Mouse (Mus musculus) embryo, embryonic 10.5 days (tissue): ENCODE measurements around the gene Rcor3.

Experiments
- DNase-seq: peaks from one replicate; pipeline ENCODE4 v3.0.0-alpha.2; 2015; ENCODE audit warnings: low spot score

Gene Rcor3

DNA sequence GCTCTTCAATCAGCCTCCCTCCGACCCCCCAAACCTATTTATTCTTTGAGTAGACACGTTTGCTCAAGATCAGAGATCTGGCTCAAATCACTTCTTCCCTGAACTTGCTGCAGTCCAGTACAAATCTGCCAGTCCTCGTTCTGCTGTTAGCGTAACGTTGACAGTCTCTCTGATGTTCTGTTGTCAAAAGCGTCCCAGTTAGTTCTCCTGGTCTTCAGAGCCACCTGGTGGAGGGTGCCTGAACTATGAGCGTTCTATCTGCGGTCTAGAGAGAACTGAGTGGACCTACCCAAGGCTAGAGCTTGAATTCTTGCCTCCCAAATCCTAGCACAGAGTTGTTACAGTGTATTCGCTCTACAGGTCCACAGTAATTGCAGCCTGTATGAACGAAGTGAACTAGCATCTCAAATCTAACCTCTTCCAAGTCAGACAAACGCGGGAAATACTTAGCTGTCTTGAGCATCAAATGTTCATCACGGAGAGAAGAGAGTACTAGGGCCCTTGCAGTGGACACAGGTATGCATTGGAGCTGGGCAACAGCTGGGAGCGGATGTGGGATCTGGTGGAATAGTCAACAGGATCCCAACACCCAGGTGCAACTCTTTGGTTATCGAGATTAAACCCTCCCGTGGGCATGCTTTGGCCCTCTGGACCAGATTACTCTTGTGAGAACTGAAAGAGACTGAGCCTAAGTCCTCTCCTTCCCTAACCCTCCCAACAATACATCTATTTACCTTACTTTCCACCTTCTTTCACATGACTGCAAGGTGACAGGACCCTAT lies 44.8 kb downstream of the Rcor3 start:
- DNase-seq = peak; percentile 90

DNA sequence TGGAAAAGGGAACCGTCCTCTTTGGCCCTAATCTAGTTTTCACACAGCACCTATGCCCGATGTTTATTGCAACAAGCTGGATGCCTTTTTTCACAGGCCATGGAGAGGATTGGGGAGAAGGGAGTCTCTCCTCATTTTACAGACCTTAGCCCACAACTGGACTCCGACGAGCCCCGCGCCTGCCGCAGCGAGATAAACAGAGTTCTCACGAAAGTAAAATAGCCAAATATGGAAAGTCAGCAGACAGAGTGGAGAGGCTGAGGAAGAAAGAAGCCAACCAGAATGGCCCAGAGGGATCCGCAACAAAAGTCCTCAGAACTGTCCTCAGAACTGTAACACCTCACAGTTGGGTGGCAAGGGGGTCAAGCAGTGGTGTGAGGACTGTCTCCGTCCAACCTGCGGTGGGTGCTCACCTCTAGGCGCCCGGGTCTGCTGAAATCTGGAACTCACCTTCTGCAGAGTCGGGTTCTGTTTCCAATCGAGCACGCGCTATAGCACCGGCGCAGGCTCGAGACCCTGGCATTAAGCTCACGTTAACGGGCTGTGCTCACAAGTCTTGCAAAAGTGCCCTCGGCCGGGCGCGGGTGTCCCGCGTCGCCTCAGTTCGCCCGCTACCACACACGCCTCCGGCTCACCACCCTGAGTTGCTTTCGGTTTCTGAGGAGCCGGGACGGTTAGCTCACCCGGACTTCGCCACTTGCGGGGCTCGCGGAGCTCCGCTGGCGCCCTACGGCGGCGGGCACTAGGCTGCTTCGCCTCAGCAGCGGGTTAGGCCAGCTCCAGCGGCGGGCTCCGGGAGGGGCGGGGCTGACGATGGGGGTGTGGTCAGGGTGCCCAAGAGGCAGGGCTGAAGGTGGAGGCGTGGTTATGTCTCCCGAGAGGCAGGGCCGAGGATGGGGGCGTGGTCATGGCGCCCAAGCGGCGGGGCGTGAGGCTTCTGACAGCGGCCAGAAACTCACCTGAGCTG lies 45.8 kb downstream of the Rcor3 start, which contains the start of gene Traf5:
Gene Traf5 (minus strand): TSS at position 754 of the 967 bp plus-strand sequence.
- DNase-seq = peak; percentile 96

DNA sequence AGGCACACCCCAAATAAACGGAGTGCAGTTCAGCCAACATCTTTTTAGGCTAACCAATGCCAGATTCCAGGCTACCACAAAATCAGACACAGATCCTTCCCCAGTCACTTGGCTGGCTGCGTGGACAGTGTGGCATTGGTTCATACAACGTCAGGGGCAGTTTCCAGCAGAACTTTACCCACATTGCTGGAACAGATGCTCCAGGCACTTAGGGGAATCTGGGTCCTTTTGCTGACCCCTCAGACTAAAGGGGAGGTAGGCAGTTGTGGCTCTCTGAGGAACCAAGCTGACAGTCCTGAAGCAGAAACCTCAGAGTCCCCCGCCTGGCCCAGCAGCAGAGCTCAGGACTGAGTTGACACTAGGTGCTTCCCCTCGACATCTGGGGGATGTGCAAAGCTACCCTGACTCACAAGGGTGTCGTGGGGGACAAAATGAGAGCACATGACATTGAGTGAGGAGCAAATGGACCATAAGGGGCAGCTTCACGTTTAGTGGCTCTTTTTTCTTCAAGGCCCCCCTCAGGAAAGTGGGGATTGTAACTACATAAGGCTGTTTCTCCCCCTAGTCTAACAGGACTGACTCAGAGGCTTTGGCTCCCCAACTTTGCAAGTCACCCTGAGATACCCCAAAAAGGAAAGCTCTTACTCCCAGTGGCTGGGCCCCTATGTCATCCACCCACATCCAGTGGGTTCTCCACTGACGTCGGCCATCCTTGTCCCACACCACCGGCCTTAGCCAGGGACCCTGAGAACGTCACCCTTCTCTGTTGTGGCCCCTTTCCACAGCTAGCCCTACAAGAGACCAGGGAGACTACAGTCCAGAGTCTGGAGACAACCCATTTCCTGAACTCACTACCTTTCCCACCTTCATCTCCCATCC lies 46.9 kb downstream of the Rcor3 start:
- DNase-seq = no peak

DNA sequence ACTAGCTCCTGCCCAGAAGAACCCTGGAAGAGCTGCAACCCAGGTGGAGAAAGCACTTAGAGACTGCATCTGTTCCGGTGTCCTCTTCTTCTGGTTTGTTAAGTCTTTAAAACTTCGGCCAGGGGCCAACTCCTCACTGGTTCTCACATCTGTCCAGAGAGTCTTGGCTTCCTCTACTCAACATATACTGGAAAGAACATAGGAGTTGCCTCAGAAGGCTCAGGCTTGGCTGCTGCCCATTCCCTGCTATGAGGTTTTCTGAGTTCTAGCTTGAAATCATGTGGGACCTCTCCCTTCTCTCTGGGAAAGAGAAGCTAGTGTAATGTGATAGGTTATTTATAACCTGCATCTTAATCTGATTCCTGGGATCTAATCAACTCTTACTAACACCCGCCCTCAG lies 47.6 kb downstream of the Rcor3 start:
- DNase-seq = no peak

DNA sequence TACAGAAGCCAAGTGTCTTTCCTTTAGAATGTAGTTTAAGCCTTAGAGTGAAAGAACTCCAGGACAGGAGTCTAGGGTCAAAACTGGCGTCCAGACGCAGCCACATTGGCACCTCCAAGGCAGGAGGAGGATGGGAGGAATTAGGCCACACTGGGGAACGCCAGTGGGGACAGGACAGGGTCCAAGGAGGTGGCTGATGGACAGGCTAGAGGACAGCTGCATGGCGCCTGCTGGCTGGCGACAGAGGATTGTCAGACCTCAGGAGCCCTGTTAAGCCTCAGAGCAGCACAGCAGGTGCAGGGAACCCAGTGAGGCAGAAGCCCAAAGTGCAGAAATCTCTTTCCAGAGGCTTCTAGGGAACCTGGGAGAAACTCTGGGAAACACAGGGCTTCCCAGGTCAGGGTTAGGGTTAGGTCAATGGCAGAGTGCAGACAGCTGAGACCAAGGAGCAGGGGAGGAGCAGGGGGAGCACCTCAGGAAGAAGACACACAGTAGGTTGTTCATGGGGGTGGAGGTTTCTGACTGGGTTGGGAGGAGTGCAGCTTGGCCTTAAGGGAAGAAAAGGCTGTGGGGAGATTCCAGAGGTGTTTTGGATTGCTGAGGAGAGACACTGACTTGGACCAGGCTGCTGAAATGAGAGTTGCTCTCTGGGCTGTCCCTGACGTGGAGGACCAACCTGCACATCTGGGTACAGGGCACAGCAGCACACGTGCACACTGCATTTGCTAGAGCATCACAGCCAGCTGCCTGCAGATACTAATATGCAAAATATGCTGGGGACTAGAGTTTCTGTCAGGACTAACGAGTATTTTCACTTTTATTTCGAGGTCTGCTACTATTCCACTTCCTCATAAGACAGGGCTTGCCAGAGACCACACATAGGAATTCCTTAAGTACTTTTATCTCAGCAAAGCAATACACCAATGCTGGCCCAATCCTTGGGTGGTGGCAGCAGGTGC lies 48.4 kb downstream of the Rcor3 start:
- no peak for DNase-seq

DNA sequence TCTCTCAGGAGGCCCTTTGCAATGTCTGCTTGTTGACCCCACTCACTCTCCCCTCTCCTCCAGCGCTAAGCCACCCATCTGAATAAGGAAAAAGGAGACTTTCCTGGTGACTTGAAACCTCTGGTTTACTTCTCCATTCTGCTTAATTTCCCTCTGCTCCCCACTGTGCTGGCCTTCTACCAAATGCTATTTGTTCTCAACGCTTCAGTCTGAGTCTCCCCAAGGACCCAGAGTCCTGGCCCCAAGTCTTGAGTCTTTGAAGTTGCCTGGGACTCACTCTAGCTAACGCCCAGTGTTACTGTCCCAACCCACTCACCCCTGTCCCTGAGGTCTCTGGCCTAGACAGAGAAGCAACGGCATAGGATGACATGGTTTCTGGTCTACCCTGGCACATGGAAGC lies 49.9 kb downstream of the Rcor3 start:
- no peak for DNase-seq

DNA sequence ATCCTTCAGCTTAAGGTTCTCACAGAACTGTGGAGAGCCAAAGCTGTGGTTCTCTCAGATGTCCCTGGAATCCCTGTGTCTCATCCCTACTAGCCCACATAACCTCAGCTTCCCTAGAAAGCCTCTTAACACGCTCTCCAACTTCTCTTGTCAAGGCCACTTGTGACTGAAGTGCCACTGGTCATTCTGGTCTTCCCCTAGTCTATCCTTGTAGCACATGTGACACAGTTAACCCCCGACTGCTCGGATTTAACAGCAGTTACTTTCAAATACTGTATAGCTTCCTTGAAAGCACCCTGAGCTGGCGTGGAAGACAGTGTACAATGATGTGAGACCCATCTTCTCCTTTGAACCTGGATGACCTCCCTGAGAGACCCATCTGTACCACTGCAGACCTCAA lies 50.8 kb downstream of the Rcor3 start:
- DNase-seq = no peak

DNA sequence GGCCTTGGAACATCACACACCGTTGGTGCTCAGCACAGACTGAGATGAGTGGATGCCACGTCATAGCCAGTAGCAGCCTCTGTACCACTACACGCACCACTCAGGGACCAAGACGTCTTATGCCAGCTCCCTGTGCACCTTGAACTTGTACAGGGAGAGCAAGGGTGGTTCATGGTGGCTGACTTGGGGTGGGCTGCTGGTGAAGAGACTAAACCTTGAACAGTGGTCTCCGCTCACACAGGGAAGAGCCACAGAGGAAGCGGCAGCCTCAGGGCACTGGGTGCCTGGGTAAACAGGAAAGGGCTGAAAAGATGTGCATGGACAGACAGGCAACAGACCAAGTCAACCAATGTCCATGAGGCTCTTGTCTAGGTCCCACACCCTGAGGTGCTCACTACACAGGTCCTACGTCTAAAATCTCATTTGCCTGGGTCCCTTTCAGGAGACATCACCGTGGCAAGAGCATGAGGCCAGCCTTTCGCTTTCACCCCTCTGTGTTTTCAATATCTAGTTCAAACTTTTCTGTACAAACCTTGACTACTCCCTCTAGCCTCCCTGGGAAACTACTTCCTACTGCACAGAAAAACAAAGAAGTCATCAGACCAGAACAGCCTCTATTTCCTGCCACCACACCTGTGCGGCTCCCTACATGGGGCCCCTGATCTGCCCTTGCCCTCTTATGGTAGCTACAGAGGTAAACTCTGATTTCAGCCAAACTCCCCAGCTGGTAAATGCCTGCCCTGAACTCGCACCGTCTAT lies 51.4 kb downstream of the Rcor3 start:
- no peak for DNase-seq

DNA sequence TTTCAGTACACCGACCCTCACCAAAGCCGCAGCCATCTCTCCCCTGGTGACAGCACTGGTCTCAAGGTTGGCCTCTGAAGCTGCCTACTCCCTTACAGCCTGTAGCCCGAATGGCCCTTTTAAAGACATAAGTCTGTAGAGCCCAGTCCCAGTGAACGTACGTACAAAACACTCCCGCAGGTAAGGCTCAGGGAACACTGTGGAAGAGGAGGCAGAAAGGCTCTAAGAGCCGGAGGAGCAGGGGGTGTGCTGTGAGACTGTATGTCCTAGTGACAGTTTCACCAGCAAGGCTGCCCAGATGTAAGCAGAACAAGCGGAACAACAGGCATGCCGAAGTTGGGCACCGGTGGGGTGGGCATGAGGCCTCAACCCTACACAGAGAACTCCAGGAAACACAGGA lies 52.6 kb downstream of the Rcor3 start:
- no peak for DNase-seq

DNA sequence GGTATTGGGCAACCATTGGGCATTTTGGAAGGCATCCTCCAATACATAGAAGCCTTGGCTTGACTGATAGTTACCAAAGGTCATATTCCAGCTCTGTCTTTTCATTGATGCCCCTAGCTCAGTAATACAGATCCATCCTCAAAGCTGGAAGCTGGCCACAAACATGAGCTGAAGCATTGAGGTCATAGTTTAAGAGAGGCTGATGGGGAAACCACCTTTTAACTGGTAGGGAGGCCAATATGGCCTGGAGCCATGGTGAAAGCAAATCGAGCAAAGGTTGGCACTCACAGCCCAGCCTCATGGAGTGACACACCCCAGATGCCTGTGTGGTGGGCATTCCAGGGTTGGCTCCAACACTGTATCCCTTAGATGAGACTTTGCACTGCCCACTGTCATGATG lies 55.2 kb downstream of the Rcor3 start:
- DNase-seq = no peak

DNA sequence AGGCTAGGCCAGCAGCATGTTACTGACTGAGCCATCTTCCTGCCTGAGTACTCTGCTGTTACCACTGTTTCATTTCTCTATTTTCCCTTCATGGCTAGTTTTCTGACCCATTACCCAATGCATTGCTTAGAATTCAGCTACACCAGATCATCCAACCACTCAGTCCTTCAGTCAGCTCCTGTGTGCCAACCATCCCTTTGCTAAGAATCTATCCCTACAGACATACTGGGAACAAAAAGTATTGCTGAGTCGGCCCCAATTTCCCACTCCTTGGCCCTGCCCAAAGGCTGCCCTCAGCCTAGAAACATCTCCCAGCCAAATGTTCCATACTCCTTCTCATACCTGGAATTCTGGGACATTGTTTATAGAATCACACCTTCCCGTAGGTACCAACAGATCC lies 56.7 kb downstream of the Rcor3 start:
- no peak for DNase-seq

DNA sequence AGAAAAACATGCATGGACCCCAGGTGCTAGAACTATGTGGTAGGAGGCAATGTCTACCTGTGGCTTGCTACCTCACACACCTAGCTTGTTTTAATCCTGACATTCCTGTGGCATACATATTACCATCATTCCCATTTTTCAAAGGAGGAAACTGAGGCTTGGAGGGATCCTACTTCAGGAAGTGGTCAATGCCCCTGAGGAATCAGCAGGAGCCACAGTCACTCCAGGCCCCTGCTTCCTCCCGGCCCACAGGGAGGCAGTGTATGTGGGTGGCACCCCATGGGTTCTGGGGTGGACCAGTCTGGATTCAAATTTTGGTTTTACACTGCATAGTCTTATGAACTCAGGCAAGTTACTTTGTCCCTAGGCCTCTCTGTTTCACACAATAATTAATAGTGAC lies 58.7 kb downstream of the Rcor3 start:
- DNase-seq = no peak

DNA sequence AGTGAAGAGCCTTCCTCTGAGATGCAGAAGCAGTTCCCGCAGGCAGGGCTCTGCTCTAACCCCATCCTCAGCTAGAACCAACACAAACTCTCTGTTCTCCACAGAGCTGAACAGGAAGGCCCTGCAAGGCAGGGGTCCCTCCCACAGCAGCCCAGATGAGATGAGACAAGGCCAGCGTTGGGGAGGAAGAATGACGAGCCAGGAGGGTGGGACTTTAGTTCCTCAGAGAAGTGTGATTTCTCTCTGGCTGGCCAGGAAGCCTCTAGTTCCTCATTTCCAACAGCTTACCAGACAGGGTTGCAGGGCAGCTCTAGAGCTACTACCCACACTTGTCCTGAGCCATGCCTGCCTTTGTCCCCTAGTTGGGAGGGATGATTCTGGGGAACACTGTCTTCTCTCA lies 59.5 kb downstream of the Rcor3 start:
- DNase-seq = no peak

DNA sequence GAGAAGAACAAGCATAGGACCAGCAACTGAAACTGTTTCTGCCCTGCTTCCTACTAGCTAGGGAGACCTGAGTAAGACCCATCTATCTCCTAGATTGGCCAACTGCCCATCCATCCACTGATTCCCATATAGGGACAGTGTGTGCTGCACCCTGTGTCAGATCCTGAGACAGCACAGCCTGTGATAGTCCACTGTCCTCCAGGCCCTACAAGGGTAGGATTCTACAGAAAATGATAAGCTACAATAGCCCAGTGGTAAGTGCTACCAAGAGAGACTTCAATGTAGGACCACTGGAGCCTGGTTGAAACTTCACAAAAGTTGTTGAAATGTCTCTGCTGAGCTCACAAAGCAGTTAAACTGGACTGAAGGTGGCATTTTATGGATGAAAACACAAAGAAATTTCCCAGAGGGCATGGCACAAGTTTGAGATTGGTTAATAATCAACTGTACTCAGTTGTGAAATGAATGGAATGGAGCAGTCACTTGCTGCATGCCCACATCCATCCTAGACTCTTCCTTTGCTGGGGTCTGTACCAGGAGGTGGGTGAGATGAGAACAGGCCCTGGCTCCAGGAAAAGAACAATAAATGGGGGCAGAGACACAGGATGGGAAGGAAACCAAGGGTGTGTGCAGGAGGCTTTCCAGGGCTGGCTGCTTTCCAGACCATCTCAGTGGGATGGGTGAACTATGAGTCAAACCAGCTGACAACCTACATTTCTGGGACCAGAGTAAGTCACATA lies 60.9 kb downstream of the Rcor3 start:
- DNase-seq = no peak

DNA sequence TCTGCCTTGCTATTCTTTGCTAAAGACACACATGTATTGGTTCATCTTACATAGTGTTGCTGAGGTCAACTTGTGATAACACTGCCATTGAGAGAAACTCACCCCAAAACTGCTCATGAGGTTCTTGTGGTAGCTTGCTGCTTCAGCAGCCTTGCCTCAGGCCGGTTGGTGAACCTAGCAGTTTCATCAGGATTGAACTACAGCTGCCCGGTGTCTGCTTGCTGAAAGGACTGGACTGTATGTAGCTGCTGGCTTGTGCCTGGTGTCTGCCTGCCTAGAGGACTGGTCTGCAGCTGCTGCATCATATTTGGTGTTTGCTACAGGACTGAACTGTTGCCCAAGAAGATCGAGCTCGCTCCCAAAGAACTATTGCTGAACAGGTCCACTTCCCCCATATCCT lies 61.8 kb downstream of the Rcor3 start:
- DNase-seq = no peak

DNA sequence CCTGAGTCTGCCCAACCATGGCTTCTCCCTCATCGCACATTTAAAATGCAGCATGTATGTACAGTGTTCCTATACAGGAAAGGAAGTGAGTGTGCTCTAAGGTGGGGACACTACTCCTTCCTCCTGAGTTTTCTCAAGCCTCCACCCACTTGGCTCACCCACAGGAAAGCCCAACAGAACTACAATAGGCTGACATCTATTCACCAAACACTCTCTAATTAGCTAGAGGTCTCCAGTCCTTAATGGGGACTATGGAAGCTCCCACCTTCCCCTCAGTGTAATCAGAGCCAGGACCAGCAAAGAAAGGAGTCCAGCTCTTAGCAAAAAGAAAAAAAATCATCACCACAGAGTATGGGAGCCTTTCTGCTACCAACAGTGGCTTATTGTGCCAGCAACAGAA lies 63.0 kb downstream of the Rcor3 start:
- no peak for DNase-seq

DNA sequence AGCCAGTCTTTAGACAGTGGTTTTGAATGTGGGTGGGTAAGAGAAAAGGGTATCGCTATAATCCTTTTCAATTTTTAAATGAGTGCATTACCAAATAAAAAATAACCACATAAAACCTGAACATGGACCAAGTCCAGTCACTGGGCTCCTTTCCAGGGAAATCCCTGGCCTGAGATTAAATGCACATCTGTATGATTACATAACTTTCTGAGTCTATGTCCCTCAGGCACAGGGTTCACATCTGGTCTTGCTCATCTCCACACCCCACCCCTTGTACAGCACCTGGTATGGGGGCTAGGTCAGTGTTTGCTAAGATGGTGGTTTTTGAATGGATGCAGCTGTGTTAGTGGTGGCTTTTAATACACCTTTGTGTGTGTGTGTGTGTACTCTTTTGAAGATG lies 65.4 kb downstream of the Rcor3 start:
- no peak for DNase-seq

DNA sequence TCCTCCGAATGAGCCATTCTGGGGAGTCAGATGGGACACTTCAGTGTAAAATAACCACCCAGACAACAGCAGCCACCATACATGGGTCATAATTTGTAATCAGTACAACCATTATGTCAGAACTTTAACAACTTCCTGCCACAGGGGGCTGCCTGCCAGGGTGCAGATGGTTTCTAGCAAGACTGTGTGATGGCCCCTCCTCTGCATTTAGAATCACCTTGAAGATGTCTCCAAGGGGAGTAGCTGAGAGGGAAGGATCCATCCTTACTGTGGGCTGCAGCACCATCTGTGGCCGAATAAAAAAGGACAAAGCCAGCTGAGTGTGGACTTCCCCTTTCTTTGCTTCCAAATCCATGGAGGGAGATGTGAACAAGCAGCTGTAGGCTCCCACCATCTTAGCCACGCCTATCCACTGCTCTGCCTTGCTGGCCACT lies 67.2 kb downstream of the Rcor3 start:
- DNase-seq = no peak

DNA sequence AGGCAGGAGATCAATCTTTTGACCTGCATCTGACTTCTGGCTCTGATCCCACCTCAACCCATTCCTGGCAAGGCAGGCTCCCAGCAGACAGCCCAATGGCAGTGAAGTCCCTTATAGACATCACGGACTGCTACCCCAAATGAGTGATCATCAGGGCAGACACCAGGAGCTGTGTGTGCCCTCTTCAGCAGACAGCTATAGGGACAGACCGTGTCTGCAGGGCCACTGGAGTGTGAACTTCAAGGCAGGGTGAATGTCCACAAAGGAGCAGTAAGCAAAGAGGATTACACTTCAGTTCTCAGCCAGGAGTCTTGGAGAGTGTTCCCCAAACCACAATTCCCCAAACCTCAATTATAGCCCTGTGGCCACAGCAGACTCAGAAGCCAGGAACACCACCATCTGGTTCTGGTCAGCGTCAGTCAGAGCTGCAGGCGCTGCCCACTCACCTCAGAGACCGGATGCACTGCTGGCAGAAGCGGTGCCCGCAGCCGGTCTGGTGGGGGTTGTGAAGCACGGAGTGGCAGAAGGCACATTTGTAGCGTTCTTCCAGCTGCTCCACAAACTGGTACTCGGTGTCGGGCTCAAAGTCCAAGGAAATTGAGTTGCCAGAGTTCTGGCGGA lies 67.8 kb downstream of the Rcor3 start:
- no peak for DNase-seq
